Mouse (Mus musculus) neural tube, embryonic 11.5 days (tissue): ENCODE measurements around the gene Mier2. TPM values are rescaled to one million over a fixed set of nuclear protein-coding genes. Genes with fewer than 3 reads are reported as not detected.

Experiments
- ATAC-seq: fragments of 200-750 bp; cut with Nextera tagmentation; 2 replicates; pipeline ENCODE4 v1.8.0; 2017; ENCODE audit warnings: moderate number of reproducible peaks, mild to moderate bottlenecking, moderate TSS enrichment, moderate library complexity; ENCODE audit not compliant: insufficient read depth, low FRiP score, low TSS enrichment
- DNase-seq: peaks from one replicate; pipeline ENCODE4 v3.0.0-alpha.2; 2015; ENCODE audit warnings: low spot score
- H3K27ac ChIP-seq: fragments of 300-500 bp; sonication (generic); 2 replicates; pipeline ENCODE4 v1.5.1; 2014; ENCODE audit warnings: low read depth, mild to moderate bottlenecking, low read length
- H3K27me3 ChIP-seq: fragments of 300-500 bp; sonication (generic); 2 replicates; pipeline ENCODE4 v1.6.1; 2014; ENCODE audit warnings: mild to moderate bottlenecking, low read length, mixed read lengths; ENCODE audit not compliant: control insufficient read depth, insufficient read depth
- H3K36me3 ChIP-seq: fragments of 300-500 bp; sonication (generic); 2 replicates; pipeline ENCODE4 v1.6.1; 2014; ENCODE audit warnings: mild to moderate bottlenecking, low read length, moderate library complexity, mixed read lengths; ENCODE audit not compliant: control insufficient read depth, insufficient read depth
- H3K4me1 ChIP-seq: fragments of 300-500 bp; sonication (generic); 2 replicates; pipeline ENCODE4 v1.6.1; 2014; ENCODE audit warnings: low read length, mixed read lengths; ENCODE audit not compliant: control insufficient read depth, insufficient read depth
- H3K4me2 ChIP-seq: fragments of 300-500 bp; sonication (generic); 2 replicates; pipeline ENCODE4 v1.6.1; 2014; ENCODE audit warnings: low read depth, mild to moderate bottlenecking, moderate library complexity
- H3K4me3 ChIP-seq: fragments of 300-500 bp; sonication (generic); 2 replicates; pipeline ENCODE4 v1.5.1; 2014; ENCODE audit warnings: low read depth, low read length
- H3K9ac ChIP-seq: fragments of 300-500 bp; sonication (generic); 2 replicates; pipeline ENCODE4 v1.6.1; 2014; ENCODE audit warnings: mild to moderate bottlenecking, low read length
- H3K9me3 ChIP-seq: fragments of 300-500 bp; sonication (generic); 2 replicates; pipeline ENCODE4 v1.6.1; 2016; ENCODE audit warnings: low read length; ENCODE audit not compliant: control insufficient read depth
- WGBS: fragments of 180-500 bp; shearing (Covaris S2); extraction: QIAGEN DNeasy Blood & Tissue Kit; methylation state at CpG from one replicate; pipeline ENCODE4 v1.1.7; 2014; 5-methylcytosine and 5-hydroxymethylcytosine counted together
- polyA plus RNA-seq: library from polyadenylated mRNA; unstranded; fragments of >200 nt; fragmentation: Nextera tagmentation; extraction: Ambion mirVana; gene quantifications from 2 replicates; pipeline ENCODE4 v1.2.1, GENCODE M21; 2014

The Mier2 gene
- polyA plus RNA-seq, 1 experiment from 2014 or later: 58.2 TPM

GRCm38 (mm10) chr10:79569921-79570320 lies 14.9 kb upstream of the Mier2 start:
- Histone ChIP-seq H3K27ac (no peak overlapping the region), H3K9me3 (no peaks in the 10 kb centered on the region), H3K36me3 (no peaks in the 10 kb centered on the region), H3K9ac (no peak overlapping the region), H3K4me2 (no peak overlapping the region), H3K4me3 (no peak overlapping the region), H3K4me1 (no peaks in the 10 kb centered on the region), H3K27me3 (no peaks in the 10 kb centered on the region)
- DNase-seq (no peak), ATAC-seq (no peak)
- WGBS: 93% methylated on average over 5 of the region's 5 CpGs

GRCm38 (mm10) chr10:79559716-79560115 lies 4.7 kb upstream of the Mier2 start:
- no peaks in the 10 kb centered on the region for H3K27me3 ChIP-seq
- no peaks in the 10 kb centered on the region for H3K9me3 ChIP-seq
- no peaks in the 10 kb centered on the region for H3K36me3 ChIP-seq
- H3K9ac ChIP-seq: no peak overlapping the region
- DNase-seq: no peak
- H3K4me2 ChIP-seq: no peak overlapping the region
- H3K27ac ChIP-seq: no peak overlapping the region
- 89% methylated on average over 2 of the region's 2 CpGs for WGBS
- no peak for ATAC-seq
- H3K4me3 ChIP-seq: no peak overlapping the region
- H3K4me1 ChIP-seq: no peaks in the 10 kb centered on the region

GRCm38 (mm10) chr10:79557496-79557895 lies 2.5 kb upstream of the Mier2 start:
- Histone ChIP-seq H3K4me3 (no peak overlapping the region), H3K9me3 (no peaks in the 10 kb centered on the region), H3K36me3 (no peaks in the 10 kb centered on the region), H3K4me1 (peaks cover 14% of the 10 kb centered on the region), H3K27me3 (no peaks in the 10 kb centered on the region), H3K9ac (no peak overlapping the region), H3K27ac (no peak overlapping the region), H3K4me2 (no peak overlapping the region)
- DNase-seq (no peak), ATAC-seq (no peak)
- 92% methylated on average over 5 of the region's 5 CpGs for WGBS

GRCm38 (mm10) chr10:79556951-79557350 lies 2.0 kb upstream of the Mier2 start:
- 89% methylated on average over 5 of the region's 5 CpGs for WGBS
- no peak overlapping the region for H3K9ac ChIP-seq
- H3K4me2 ChIP-seq: no peak overlapping the region
- H3K4me1 ChIP-seq: peaks cover 14% of the 10 kb centered on the region
- no peak for DNase-seq
- no peaks in the 10 kb centered on the region for H3K27me3 ChIP-seq
- no peak for ATAC-seq
- H3K27ac ChIP-seq: no peak overlapping the region
- H3K4me3 ChIP-seq: no peak overlapping the region
- no peaks in the 10 kb centered on the region for H3K9me3 ChIP-seq
- H3K36me3 ChIP-seq: no peaks in the 10 kb centered on the region

- Histone ChIP-seq H3K4me1 (peaks cover 14% of the 10 kb centered on the region), H3K27me3 (no peaks in the 10 kb centered on the region), H3K4me2 (peak overlapping the region; percentile 94), H3K36me3 (no peaks in the 10 kb centered on the region; the same call in 1 of the 2 replicates), H3K4me3 (peak overlapping the region; percentile 94), H3K27ac (no peak overlapping the region), H3K9ac (peak overlapping the region; percentile 95), H3K9me3 (no peaks in the 10 kb centered on the region)
- WGBS: 23% methylated on average over 7 of the region's 7 CpGs
- ATAC-seq: no peak; the same call in 1 of the 2 replicates
- no peak for DNase-seq
Measured at GRCm38 (mm10) chr10:79555238-79555724, 282 bp upstream of the Mier2 start.

- Histone ChIP-seq H3K4me3 (peak overlapping the region; percentile 94), H3K9me3 (no peaks in the 10 kb centered on the region), H3K27me3 (no peaks in the 10 kb centered on the region), H3K4me2 (peak overlapping the region; percentile 94), H3K36me3 (peaks cover 8% of the 10 kb centered on the region), H3K4me1 (peaks cover 14% of the 10 kb centered on the region), H3K27ac (no peak overlapping the region), H3K9ac (peak overlapping the region; percentile 95)
- 46% methylated on average over 10 of the region's 10 CpGs for WGBS
- no peak for DNase-seq
- no peak for ATAC-seq
Measured at GRCm38 (mm10) chr10:79553691-79554090, 1.3 kb downstream of the Mier2 start.

GRCm38 (mm10) chr10:79553176-79553575 lies 1.8 kb downstream of the Mier2 start:
- DNase-seq (no peak), ATAC-seq (no peak)
- H3K4me3 ChIP-seq: peak overlapping the region; percentile 94
- H3K4me2 ChIP-seq: peak overlapping the region; percentile 94
- H3K9ac ChIP-seq: no peak overlapping the region; the same call in 1 of the 2 replicates
- H3K9me3 ChIP-seq: no peaks in the 10 kb centered on the region
- H3K27ac ChIP-seq: no peak overlapping the region
- H3K4me1 ChIP-seq: peaks cover 14% of the 10 kb centered on the region
- no peaks in the 10 kb centered on the region for H3K27me3 ChIP-seq
- peaks cover 13% of the 10 kb centered on the region for H3K36me3 ChIP-seq
- WGBS: 89% methylated on average over 6 of the region's 6 CpGs

GRCm38 (mm10) chr10:79552531-79552930 lies 2.5 kb downstream of the Mier2 start:
- Histone ChIP-seq H3K4me1 (peaks cover 14% of the 10 kb centered on the region), H3K36me3 (peaks cover 16% of the 10 kb centered on the region), H3K9ac (no peak overlapping the region), H3K27ac (no peak overlapping the region), H3K4me2 (no peak overlapping the region), H3K4me3 (no peak overlapping the region), H3K27me3 (no peaks in the 10 kb centered on the region), H3K9me3 (no peaks in the 10 kb centered on the region)
- DNase-seq: no peak
- no peak for ATAC-seq
- 89% methylated on average over 8 of the region's 8 CpGs for WGBS

- Histone ChIP-seq H3K27me3 (no peaks in the 10 kb centered on the region), H3K27ac (no peak overlapping the region), H3K36me3 (peaks cover 25% of the 10 kb centered on the region), H3K9ac (no peak overlapping the region), H3K4me3 (no peak overlapping the region), H3K9me3 (no peaks in the 10 kb centered on the region), H3K4me1 (peaks cover 14% of the 10 kb centered on the region), H3K4me2 (no peak overlapping the region)
- 84% methylated on average over 9 of the region's 9 CpGs for WGBS
- ATAC-seq: no peak
- no peak for DNase-seq
Measured at GRCm38 (mm10) chr10:79550366-79550765, 4.6 kb downstream of the Mier2 start.
